Mouse (Mus musculus) adrenal gland, adult 8-10 months (tissue): ENCODE data around the gene Fcgbp. TPM values are rescaled to one million over a fixed set of nuclear protein-coding genes. Genes with fewer than 3 reads are reported as not detected.
"Not testable (repeated sequence)": the region's sequence is repeated elsewhere in the genome, so short reads cannot be mapped to it uniquely, and the experiment has no call there.

Source experiments
- DNase-seq: peaks from one replicate; pipeline ENCODE4 v3.0.0; 2022
- total RNA-seq, 4 experiments: library from RNA; stranded (reverse); gene quantifications; 2 replicates each; pipeline ENCODE4 v1.2.4; 2022

Fcgbp gene
- total RNA-seq, 4 experiments from 2014 or later, result not detected

DNA sequence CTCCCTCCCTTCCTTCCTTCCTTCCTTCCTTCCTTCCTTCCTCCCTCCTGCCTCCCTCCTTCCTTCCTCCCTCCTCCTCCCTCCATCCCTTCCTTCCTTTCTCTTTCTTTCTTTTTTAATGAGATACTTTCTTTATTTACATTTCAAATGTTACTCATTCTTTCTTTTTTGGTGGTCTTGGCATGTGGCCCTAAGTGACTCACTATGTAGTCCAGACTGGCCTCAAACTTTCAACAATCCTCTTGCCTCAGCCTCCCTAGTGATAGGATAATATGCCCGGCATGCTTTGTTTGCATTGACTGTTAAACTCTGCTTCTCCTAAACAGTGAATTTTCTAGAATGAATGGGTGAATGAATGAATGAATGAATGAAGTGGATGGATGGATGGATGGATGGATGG, 78.8 kb downstream of the Fcgbp start:
- DNase-seq, result no peak

- DNase-seq, result no peak
These were observed 80.7 kb downstream of the Fcgbp start for GRCm38 (mm10) chr7:28151584-28152221.

- DNase-seq, result not testable (repeated sequence)
These were observed 82.6 kb downstream of the Fcgbp start for GRCm38 (mm10) chr7:28153595-28153994.

GRCm38 (mm10) chr7:28159292-28159691, 88.3 kb downstream of the Fcgbp start:
- no peak for DNase-seq

GRCm38 (mm10) chr7:28159893-28160292, 88.9 kb downstream of the Fcgbp start:
- no peak for DNase-seq

GRCm38 (mm10) chr7:28161163-28161749, 90.2 kb downstream of the Fcgbp start:
- DNase-seq, result no peak

DNA sequence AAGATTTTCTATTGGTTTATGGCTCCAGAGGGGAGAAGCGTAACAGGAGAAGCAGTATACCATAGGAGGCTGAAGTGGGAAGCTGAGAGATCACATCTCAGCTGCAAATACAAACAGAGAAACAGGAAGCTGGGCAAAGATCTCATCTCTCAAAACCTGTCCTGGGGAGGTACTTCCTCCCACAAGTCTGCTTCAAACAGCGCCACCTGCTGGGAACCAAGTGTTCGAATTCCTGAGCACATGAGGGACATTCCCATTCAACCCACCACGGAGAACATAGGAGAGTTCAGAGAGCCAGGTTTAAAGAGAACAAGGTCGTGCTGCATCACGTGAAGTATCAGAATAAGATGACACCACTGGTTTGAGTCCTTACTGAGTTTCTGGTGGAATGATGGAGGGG, 94.4 kb downstream of the Fcgbp start:
- DNase-seq, result no peak

DNA sequence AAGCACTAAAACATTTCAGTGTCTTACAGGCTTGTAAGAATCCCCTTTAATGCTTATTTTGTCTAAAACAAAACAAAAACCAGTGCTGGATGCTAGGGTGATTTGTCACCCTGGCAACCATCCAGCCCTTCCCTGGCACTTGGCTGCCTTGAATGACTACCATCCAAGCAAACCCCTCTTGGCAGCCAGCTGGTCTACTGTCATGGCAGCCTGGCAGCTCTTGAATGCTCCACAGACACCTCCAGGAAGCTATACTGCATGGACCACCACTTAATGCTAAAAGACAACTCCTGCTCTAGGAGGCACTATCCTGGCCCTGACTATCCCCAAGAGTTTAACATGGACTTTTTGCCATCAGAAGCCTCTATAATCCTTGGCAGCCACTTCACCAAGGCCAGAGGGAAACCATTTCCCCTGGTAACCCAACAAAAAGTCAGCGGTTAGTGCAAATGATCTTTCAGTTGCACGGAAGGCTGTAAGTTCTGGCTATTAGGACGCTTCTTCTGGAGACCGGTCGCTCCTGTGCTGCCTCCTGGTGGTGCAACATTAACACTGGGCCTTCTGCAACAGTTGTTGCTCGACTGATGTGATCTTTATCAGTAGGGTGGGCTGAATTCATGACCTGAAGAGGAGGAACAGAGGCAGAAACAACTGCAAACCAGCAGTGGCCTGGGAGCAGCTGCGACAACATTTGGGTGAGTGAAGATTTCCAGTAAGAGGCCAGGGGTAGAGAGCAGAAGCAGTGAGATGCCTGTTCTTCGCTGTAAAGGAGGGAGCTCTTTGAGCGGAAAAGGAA, 97.5 kb downstream of the Fcgbp start:
- DNase-seq, result peak; percentile 66

- DNase-seq, result peak; percentile 90
These were observed 98.7 kb downstream of the Fcgbp start, which contains the start of gene Fbl for GRCm38 (mm10) chr7:28169489-28170422. TSS of gene Fbl (plus strand) at chr7:28169710.

Other genes starting within 250 kb of the Fcgbp start
- gene Zfp59, start 232.6 kb upstream of the Fcgbp start, total RNA-seq, result 1 to 10 TPM; 3.5 to 5.8 (median 4.2) TPM
- gene Zfp607a, start 213.7 kb upstream of the Fcgbp start, total RNA-seq, result 1 to 10 TPM; 4.5 to 7.7 (median 5.5) TPM
- 10 to 100 TPM; 14.2 to 23.9 (median 16.4) TPM for gene Zfp974, start 141.8 kb upstream of the Fcgbp start, total RNA-seq
- 10 to 100 TPM; 11.7 to 17.8 (median 15.8) TPM for gene Zfp780b, start 92.1 kb upstream of the Fcgbp start, total RNA-seq
- gene Zfp850, start 57.1 kb upstream of the Fcgbp start, total RNA-seq, result 1 to 10 TPM; 2.4 to 3.8 (median 2.9) TPM
- 100 to 1,000 TPM; 150 to 167 (median 162) TPM for gene Psmc4, start 21.1 kb upstream of the Fcgbp start, total RNA-seq
- not detected for gene 9530053A07Rik, start 58.2 kb downstream of the Fcgbp start, total RNA-seq
- 100 to 1,000 TPM in 1 of 4 experiments, 10 to 100 TPM in 3; 80.8 to 102 (median 88.7) TPM for gene Fbl, start 98.5 kb downstream of the Fcgbp start, total RNA-seq
- 10 to 100 TPM; 29.4 to 35.8 (median 34.7) TPM for gene Dyrk1b, start 108.2 kb downstream of the Fcgbp start, total RNA-seq
- gene Eid2, start 196.6 kb downstream of the Fcgbp start, total RNA-seq, result 10 to 100 TPM; 22.6 to 28.2 (median 24.6) TPM
- 10 to 100 TPM; 17.2 to 19.9 (median 18.7) TPM for gene Eid2b, start 206.5 kb downstream of the Fcgbp start, total RNA-seq
- gene Selenov, start 219.9 kb downstream of the Fcgbp start, total RNA-seq, result under 1 TPM in 1 of 4 experiments, not detected in 3; 0.28 TPM
- under 1 TPM; 0.14 to 0.62 (median 0.40) TPM for gene Dll3, start 231.0 kb downstream of the Fcgbp start, total RNA-seq
- gene Timm50, start 240.8 kb downstream of the Fcgbp start, total RNA-seq, result 10 to 100 TPM; 68.5 to 83.7 (median 71.2) TPM